Mouse (Mus musculus): Measurements from ENCODE around the gene Phf24. TPM values are rescaled to one million over a fixed set of nuclear protein-coding genes. Genes with fewer than 3 reads are reported as not detected.
"Not testable (repeated sequence)": the region's sequence is repeated elsewhere in the genome, so short reads cannot be mapped to it uniquely, and the experiment has no call there.

Phf24 gene
- polyA plus RNA-seq, 1 experiment: 0.10 TPM

DNA sequence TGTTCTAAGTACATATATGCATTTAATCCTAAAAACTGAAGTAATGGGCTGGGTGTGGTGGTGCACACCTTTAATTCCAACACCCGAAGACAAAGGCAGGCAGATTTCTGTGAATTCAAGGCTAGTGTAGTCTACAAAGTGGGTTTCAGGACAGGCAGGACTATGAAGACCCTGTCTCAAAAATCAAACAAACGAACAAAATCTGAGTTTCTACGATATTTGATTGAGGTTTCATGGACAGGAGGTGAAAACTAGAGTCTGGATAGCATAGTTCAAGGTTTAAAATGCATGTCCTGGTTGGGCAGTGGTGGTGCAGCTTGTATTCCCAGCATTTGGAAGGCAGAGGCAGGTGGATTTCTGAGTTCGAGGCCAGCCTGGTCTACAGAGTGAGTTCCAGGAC is 52.8 kb downstream of the Phf24 start, which contains the start of gene 1700022I11Rik:
1700022I11Rik (plus strand) TSS at position 301 of the 400 bp plus-strand sequence.
- TF ChIP-seq CTCF (IDR thresholded peaks at IDR 0.05; ENCODE audit: low read depth, low read length) (no peak), POLR2A (IDR thresholded peaks at IDR 0.05; ENCODE audit: insufficient read depth, low read length) (no peak), EP300 (IDR thresholded peaks at IDR 0.05; ENCODE audit: insufficient read depth, low read depth, low read length) (no peak)
- Histone ChIP-seq H3K27ac (ENCODE audit: insufficient read depth, low read length) (no peak within 1 kb of the TSS), H3K9me3 (replicated peaks; ENCODE audit: control insufficient read depth, insufficient read depth, low read length, poor library complexity, severe bottlenecking) (no peaks in the 10 kb centered on the region), H3K9ac (ENCODE audit: low read depth, poor library complexity, severe bottlenecking) (no peak within 1 kb of the TSS), H3K27me3 (ENCODE audit: control insufficient read depth, insufficient read depth, low read length, poor library complexity, severe bottlenecking) (peaks cover 2% of the 10 kb centered on the region; the same call in 1 of the 2 replicates), H3K4me1 (ENCODE audit: control insufficient read depth, insufficient read depth, low read length) (no peaks in the 10 kb centered on the region), H3K4me3 (ENCODE audit: low read depth, low read length) (no peak within 1 kb of the TSS), H3K36me3 (ENCODE audit: control insufficient read depth, insufficient read depth, low read length, poor library complexity, severe bottlenecking) (no peaks in the 10 kb centered on the region)

DNA sequence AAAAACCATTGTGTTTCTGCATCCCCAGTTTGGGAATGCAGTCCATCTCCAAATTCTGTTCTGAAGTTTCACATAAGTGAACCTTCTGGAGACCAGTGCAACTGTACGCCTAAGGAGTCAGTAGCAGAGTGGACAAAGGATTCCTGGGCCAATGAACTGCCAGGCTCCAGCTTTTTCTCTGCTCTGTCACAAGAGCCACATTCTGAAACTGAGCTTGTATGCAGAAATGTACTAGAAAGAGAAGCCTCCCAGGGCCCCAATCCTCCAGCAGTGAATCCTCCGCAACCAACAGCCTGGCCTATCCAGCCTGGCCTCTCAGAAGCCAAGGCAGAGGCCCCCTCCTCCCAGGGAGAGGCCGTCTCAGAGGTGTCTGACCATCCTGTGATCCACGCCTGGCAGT is 56.5 kb downstream of the Phf24 start:
- no peak for TF ChIP-seq EP300 (IDR thresholded peaks at IDR 0.05; ENCODE audit: insufficient read depth, low read depth, low read length)
- no peak for TF ChIP-seq CTCF (IDR thresholded peaks at IDR 0.05; ENCODE audit: low read depth, low read length)
- no peak for TF ChIP-seq POLR2A (IDR thresholded peaks at IDR 0.05; ENCODE audit: insufficient read depth, low read length)
- H3K27ac ChIP-seq (ENCODE audit: insufficient read depth, low read length): no peak overlapping the region

DNA sequence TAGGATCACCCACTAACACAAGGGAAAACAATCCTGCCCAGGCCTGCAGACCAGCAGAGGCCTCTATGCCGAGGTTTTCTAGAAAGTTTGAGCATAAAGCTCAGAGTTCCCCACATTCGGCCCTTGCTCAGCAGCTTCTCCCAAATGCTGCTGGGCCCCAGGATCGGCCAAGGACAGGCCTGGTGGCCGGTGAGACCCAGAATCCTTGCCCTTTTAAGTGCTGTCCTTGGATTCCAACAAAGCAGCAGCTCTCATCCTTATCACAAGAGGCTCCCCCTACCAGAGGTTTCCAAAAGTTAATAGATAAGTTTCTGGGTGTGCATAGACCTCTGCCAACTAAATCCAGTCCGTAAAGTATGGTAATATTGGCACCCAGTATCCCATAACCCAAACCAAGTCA is 57.4 kb downstream of the Phf24 start:
- Histone ChIP-seq H3K36me3 (ENCODE audit: control insufficient read depth, insufficient read depth, low read length, poor library complexity, severe bottlenecking) (peaks cover 6% of the 10 kb centered on the region), H3K9ac (ENCODE audit: low read depth, poor library complexity, severe bottlenecking) (no peak overlapping the region), H3K4me3 (ENCODE audit: low read depth, low read length) (no peak overlapping the region), H3K27ac (ENCODE audit: insufficient read depth, low read length) (no peak overlapping the region), H3K27me3 (ENCODE audit: control insufficient read depth, insufficient read depth, low read length, poor library complexity, severe bottlenecking) (peaks cover 2% of the 10 kb centered on the region; the same call in 1 of the 2 replicates), H3K4me1 (ENCODE audit: control insufficient read depth, insufficient read depth, low read length) (no peaks in the 10 kb centered on the region), H3K9me3 (replicated peaks; ENCODE audit: control insufficient read depth, insufficient read depth, low read length, poor library complexity, severe bottlenecking) (no peaks in the 10 kb centered on the region)
- TF ChIP-seq CTCF (IDR thresholded peaks at IDR 0.05; ENCODE audit: low read depth, low read length): no peak
- TF ChIP-seq EP300 (IDR thresholded peaks at IDR 0.05; ENCODE audit: insufficient read depth, low read depth, low read length): no peak
- TF ChIP-seq POLR2A (IDR thresholded peaks at IDR 0.05; ENCODE audit: insufficient read depth, low read length): no peak

More for the DNA sequence above, 56.5 kb downstream of the Phf24 start:
- Histone ChIP-seq H3K9me3 (replicated peaks; ENCODE audit: control insufficient read depth, insufficient read depth, low read length, poor library complexity, severe bottlenecking) (no peaks in the 10 kb centered on the region), H3K27me3 (ENCODE audit: control insufficient read depth, insufficient read depth, low read length, poor library complexity, severe bottlenecking) (peaks cover 2% of the 10 kb centered on the region; the same call in 1 of the 2 replicates), H3K9ac (ENCODE audit: low read depth, poor library complexity, severe bottlenecking) (no peak overlapping the region), H3K4me1 (ENCODE audit: control insufficient read depth, insufficient read depth, low read length) (no peaks in the 10 kb centered on the region), H3K36me3 (ENCODE audit: control insufficient read depth, insufficient read depth, low read length, poor library complexity, severe bottlenecking) (no peaks in the 10 kb centered on the region), H3K4me3 (ENCODE audit: low read depth, low read length) (no peak overlapping the region)

DNA sequence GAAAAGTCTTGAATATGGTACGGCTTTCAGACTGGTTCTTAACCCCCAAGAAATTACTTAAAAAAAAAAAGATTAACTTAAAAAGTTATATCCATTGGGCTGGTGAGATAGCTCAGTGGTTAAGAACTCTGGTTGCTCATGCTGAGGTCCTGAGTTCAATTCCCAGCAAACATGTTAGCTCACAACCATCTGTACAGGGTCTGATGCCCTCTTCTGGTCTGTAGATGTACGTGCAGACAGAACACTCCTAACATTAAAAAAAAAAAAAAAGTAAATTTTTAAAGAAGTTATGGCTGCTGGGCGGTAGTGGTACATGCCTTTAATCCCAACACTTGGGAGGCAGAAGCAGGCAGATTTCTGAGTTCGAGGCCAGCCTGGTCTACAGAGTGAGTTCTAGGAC is 61.6 kb downstream of the Phf24 start:
- no peak for TF ChIP-seq POLR2A (IDR thresholded peaks at IDR 0.05; ENCODE audit: insufficient read depth, low read length)
- no peaks in the 10 kb centered on the region for H3K27me3 ChIP-seq (ENCODE audit: control insufficient read depth, insufficient read depth, low read length, poor library complexity, severe bottlenecking)
- H3K9ac ChIP-seq (ENCODE audit: low read depth, poor library complexity, severe bottlenecking): no peak overlapping the region
- H3K27ac ChIP-seq (ENCODE audit: insufficient read depth, low read length): no peak overlapping the region
- no peaks in the 10 kb centered on the region for H3K4me1 ChIP-seq (ENCODE audit: control insufficient read depth, insufficient read depth, low read length)
- no peak overlapping the region for H3K4me3 ChIP-seq (ENCODE audit: low read depth, low read length)
- H3K9me3 ChIP-seq (replicated peaks; ENCODE audit: control insufficient read depth, insufficient read depth, low read length, poor library complexity, severe bottlenecking): no peaks in the 10 kb centered on the region
- H3K36me3 ChIP-seq (ENCODE audit: control insufficient read depth, insufficient read depth, low read length, poor library complexity, severe bottlenecking): peaks cover 33% of the 10 kb centered on the region

DNA sequence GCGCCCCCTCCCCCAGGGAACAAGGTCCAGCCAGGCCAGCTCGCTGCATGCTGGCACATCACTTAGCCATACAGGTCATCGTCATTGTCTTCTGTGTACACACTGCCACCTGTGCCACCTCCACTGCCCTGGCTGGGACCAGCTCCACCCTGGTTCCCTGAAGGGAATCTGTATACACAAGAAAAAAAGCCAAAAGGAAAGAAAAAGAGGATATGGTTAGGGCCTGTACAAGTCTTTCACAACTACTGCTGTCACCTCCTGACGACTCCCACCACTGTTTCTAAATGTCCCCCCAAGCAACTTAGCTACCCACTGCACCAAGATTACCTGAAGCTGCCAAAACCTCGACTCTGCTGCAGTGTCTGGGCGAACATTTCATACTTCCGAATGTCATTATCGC is 64.0 kb downstream of the Phf24 start:
- H3K9me3 ChIP-seq (replicated peaks; ENCODE audit: control insufficient read depth, insufficient read depth, low read length, poor library complexity, severe bottlenecking): not testable (repeated sequence)

DNA sequence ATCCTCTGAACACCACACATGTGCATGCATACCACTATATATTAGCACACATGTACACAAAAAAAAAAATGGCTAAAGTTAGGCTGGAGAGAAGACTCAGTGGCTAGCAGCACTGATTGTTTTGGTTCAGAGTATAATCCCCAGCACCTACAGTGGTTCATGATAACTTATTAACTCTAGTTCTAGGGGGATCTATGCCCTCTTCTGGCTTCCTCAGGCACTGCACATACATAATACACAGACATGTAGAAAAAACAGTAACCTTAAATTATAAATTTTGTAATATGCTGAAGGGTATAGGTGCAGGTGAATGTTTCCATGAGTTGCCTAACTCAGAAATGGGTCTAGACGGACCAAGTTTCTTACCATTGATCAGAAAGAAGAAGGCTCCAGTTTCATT is 71.8 kb downstream of the Phf24 start:
- no peaks in the 10 kb centered on the region for H3K4me1 ChIP-seq (ENCODE audit: control insufficient read depth, insufficient read depth, low read length)
- no peak overlapping the region for H3K9ac ChIP-seq (ENCODE audit: low read depth, poor library complexity, severe bottlenecking)
- H3K9me3 ChIP-seq (replicated peaks; ENCODE audit: control insufficient read depth, insufficient read depth, low read length, poor library complexity, severe bottlenecking): no peaks in the 10 kb centered on the region
- H3K36me3 ChIP-seq (ENCODE audit: control insufficient read depth, insufficient read depth, low read length, poor library complexity, severe bottlenecking): peaks cover 92% of the 10 kb centered on the region
- no peak for TF ChIP-seq CTCF (IDR thresholded peaks at IDR 0.05; ENCODE audit: low read depth, low read length)
- no peak for TF ChIP-seq EP300 (IDR thresholded peaks at IDR 0.05; ENCODE audit: insufficient read depth, low read depth, low read length)
- TF ChIP-seq POLR2A (IDR thresholded peaks at IDR 0.05; ENCODE audit: insufficient read depth, low read length): no peak
- no peak overlapping the region for H3K4me3 ChIP-seq (ENCODE audit: low read depth, low read length)
- no peaks in the 10 kb centered on the region for H3K27me3 ChIP-seq (ENCODE audit: control insufficient read depth, insufficient read depth, low read length, poor library complexity, severe bottlenecking)
- no peak overlapping the region for H3K27ac ChIP-seq (ENCODE audit: insufficient read depth, low read length)

More for the DNA sequence above, 64.0 kb downstream of the Phf24 start:
- H3K4me3 ChIP-seq (ENCODE audit: low read depth, low read length); H3K27me3 ChIP-seq (ENCODE audit: control insufficient read depth, insufficient read depth, low read length, poor library complexity, severe bottlenecking); H3K4me1 ChIP-seq (ENCODE audit: control insufficient read depth, insufficient read depth, low read length); H3K27ac ChIP-seq (ENCODE audit: insufficient read depth, low read length); H3K9ac ChIP-seq (ENCODE audit: low read depth, poor library complexity, severe bottlenecking): not testable (repeated sequence)
- peaks cover 57% of the 10 kb centered on the region for H3K36me3 ChIP-seq (ENCODE audit: control insufficient read depth, insufficient read depth, low read length, poor library complexity, severe bottlenecking)

Other genes starting within 250 kb of the Phf24 start
- gene 4930578G10Rik, start 181.1 kb upstream of the Phf24 start, polyA plus RNA-seq (2011; ENCODE audit: insufficient read depth, insufficient read length, low read depth, missing spikeins): 2.5 TPM in 1 of 2 replicates, not detected in the other
- not detected in 2 replicates for gene Ccl19, start 160.1 kb upstream of the Phf24 start, polyA plus RNA-seq (2011; ENCODE audit: insufficient read depth, insufficient read length, low read depth, missing spikeins)
- not detected in 2 replicates for gene Ccl21a, start 142.7 kb upstream of the Phf24 start, polyA plus RNA-seq (2011; ENCODE audit: insufficient read depth, insufficient read length, low read depth, missing spikeins)
- gene Fam205a1, start 62.8 kb upstream of the Phf24 start, polyA plus RNA-seq (2011; ENCODE audit: insufficient read depth, insufficient read length, low read depth, missing spikeins): not detected in 2 replicates
- gene Gm12394, start 59.9 kb upstream of the Phf24 start, polyA plus RNA-seq (2011; ENCODE audit: insufficient read depth, insufficient read length, low read depth, missing spikeins): not detected in 2 replicates
- gene Fam205c, start 42.4 kb upstream of the Phf24 start, polyA plus RNA-seq (2011; ENCODE audit: insufficient read depth, insufficient read length, low read depth, missing spikeins): not detected in 2 replicates
- 27.2 and 28.9 TPM in 2 replicates for gene Dnajb5, start 33.2 kb downstream of the Phf24 start, polyA plus RNA-seq (2011; ENCODE audit: insufficient read depth, insufficient read length, low read depth, missing spikeins)
- not detected in 2 replicates for gene 1700022I11Rik, start 52.9 kb downstream of the Phf24 start, polyA plus RNA-seq (2011; ENCODE audit: insufficient read depth, insufficient read length, low read depth, missing spikeins)
- gene Vcp, start 83.8 kb downstream of the Phf24 start, polyA plus RNA-seq (2011; ENCODE audit: insufficient read depth, insufficient read length, low read depth, missing spikeins): 384 and 390 TPM in 2 replicates
- 12.8 and 13.8 TPM in 2 replicates for gene Fancg, start 93.8 kb downstream of the Phf24 start, polyA plus RNA-seq (2011; ENCODE audit: insufficient read depth, insufficient read length, low read depth, missing spikeins)
- 22.3 and 25.5 TPM in 2 replicates for gene Pigo, start 109.2 kb downstream of the Phf24 start, polyA plus RNA-seq (2011; ENCODE audit: insufficient read depth, insufficient read length, low read depth, missing spikeins)
- 177 and 187 TPM in 2 replicates for gene Stoml2, start 115.0 kb downstream of the Phf24 start, polyA plus RNA-seq (2011; ENCODE audit: insufficient read depth, insufficient read length, low read depth, missing spikeins)
- gene Fam214b, start 129.6 kb downstream of the Phf24 start, polyA plus RNA-seq (2011; ENCODE audit: insufficient read depth, insufficient read length, low read depth, missing spikeins): 11.0 and 13.2 TPM in 2 replicates
- gene Unc13b, start 142.3 kb downstream of the Phf24 start, polyA plus RNA-seq (2011; ENCODE audit: insufficient read depth, insufficient read length, low read depth, missing spikeins): 19.9 and 23.1 TPM in 2 replicates

Measured in ES-Bruce4 (cell line).